Mouse (Mus musculus) hindbrain, embryonic 14.5 days (tissue): Measurements from ENCODE around the gene 2310050C09Rik. TPM values are rescaled to one million over a fixed set of nuclear protein-coding genes. Genes with fewer than 3 reads are reported as not detected.

ENCODE experiments used
- ATAC-seq: fragments of 200-750 bp; cut with Nextera tagmentation; 2 replicates; pipeline ENCODE4 v1.8.0; 2017; ENCODE audit warnings: moderate number of reproducible peaks, mild to moderate bottlenecking, moderate TSS enrichment, moderate library complexity; ENCODE audit not compliant: low FRiP score
- DNase-seq: peaks from one replicate; pipeline ENCODE4 v3.0.0-alpha.2; 2015; ENCODE audit warnings: low spot score
- H3K27ac ChIP-seq: fragments of 300-500 bp; sonication (generic); 2 replicates; pipeline ENCODE4 v1.5.1; 2014; ENCODE audit warnings: mild to moderate bottlenecking, moderate library complexity
- H3K27me3 ChIP-seq: fragments of 300-500 bp; sonication (generic); 2 replicates; pipeline ENCODE4 v1.6.1; 2014; ENCODE audit warnings: mild to moderate bottlenecking, low read length, mixed read lengths; ENCODE audit not compliant: control insufficient read depth, insufficient read depth
- H3K36me3 ChIP-seq: fragments of 300-500 bp; sonication (generic); replicated peaks from 2 replicates; pipeline ENCODE4 v1.6.1; 2014; ENCODE audit not compliant: control insufficient read depth, insufficient read depth
- H3K4me1 ChIP-seq: fragments of 300-500 bp; sonication (generic); replicated peaks from 2 replicates; pipeline ENCODE4 v1.6.1; 2014; ENCODE audit warnings: antibody characterized with exemption, low read length, mixed read lengths; ENCODE audit not compliant: control insufficient read depth, insufficient read depth
- H3K4me2 ChIP-seq: fragments of 300-500 bp; sonication (generic); replicated peaks from 2 replicates; pipeline ENCODE4 v1.6.1; 2014; ENCODE audit warnings: mild to moderate bottlenecking, moderate library complexity
- H3K4me3 ChIP-seq: fragments of 300-500 bp; sonication (generic); replicated peaks from 2 replicates; pipeline ENCODE4 v1.5.1; 2014; ENCODE audit warnings: mild to moderate bottlenecking, low read length
- H3K9ac ChIP-seq: fragments of 300-500 bp; sonication (generic); 2 replicates; pipeline ENCODE4 v1.6.1; 2014
- H3K9me3 ChIP-seq: fragments of 300-500 bp; sonication (generic); 2 replicates; pipeline ENCODE4 v1.6.1; 2016; ENCODE audit warnings: low read length; ENCODE audit not compliant: control insufficient read depth
- WGBS: fragments of 180-500 bp; shearing (Covaris S2); extraction: QIAGEN DNeasy Blood & Tissue Kit; methylation state at CpG from one replicate; pipeline ENCODE4 v1.1.7; 2014; 5-methylcytosine and 5-hydroxymethylcytosine counted together
- polyA plus RNA-seq: library from polyadenylated mRNA; unstranded; fragments of >200 nt; fragmentation: Nextera tagmentation; extraction: Ambion mirVana; gene quantifications from 2 replicates; pipeline ENCODE4 v1.2.1, GENCODE M21; 2014

2310050C09Rik gene
- polyA plus RNA-seq = not detected in 2 replicates

DNA sequence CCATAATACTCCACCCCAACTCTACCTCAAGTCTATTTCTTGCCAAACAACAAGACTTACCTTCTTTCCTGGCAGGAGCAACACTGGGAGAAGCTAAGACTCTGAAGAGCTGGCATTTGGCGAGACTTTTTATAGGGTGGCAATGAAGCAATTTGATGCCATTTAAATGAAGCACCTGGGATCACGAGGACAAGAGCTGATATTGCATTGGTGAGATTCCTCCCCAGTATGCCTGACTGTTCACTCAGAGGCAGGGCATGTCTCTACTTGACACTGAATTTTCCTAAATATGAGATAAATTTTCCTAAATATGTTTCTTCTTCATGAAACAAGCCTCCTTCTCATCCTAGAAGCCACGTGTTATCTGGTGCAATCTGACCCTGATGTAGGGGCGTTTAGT is at the start of gene 2310050C09Rik:
Gene 2310050C09Rik (minus strand): TSS at position 101 of the 400 bp plus-strand sequence.
- Histone ChIP-seq H3K4me2 (no peak within 1 kb of the TSS), H3K4me3 (no peak within 1 kb of the TSS), H3K27me3 (no peaks in the 10 kb centered on the region), H3K9ac (no peak within 1 kb of the TSS), H3K9me3 (no peaks in the 10 kb centered on the region), H3K27ac (no peak within 1 kb of the TSS), H3K4me1 (no peaks in the 10 kb centered on the region), H3K36me3 (no peaks in the 10 kb centered on the region)
- no peak for ATAC-seq
- no peak for DNase-seq
- WGBS = 86% methylated on average over 4 of the region's 4 CpGs

DNA sequence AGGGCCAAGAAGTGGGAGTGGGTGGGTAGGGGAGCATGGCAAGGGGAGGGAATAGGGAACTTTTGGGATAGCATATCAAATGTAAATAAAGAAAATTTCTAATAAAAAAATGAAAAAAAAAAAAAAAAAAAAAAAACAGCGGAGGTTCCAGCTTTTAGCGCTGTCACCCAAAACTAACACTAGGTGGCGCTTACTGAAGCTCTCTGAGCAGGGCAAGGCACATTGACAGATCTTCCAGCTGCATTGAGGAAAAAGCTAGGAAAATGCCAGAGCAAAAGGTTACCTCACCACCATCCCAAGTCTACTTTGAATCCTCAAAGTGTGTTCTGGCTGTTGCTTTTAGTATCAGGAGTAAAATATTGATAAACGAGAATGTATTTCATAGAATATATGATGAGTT is 37.6 kb upstream of the 2310050C09Rik start:
- Histone ChIP-seq H3K4me1 (no peaks in the 10 kb centered on the region), H3K4me3 (no peak overlapping the region), H3K9ac (no peak overlapping the region), H3K27me3 (no peaks in the 10 kb centered on the region), H3K4me2 (no peak overlapping the region), H3K27ac (no peak overlapping the region), H3K9me3 (no peaks in the 10 kb centered on the region), H3K36me3 (no peaks in the 10 kb centered on the region)
- peak; percentile 71 for ATAC-seq
- 20% methylated on average over 4 of the region's 4 CpGs for WGBS
- DNase-seq = peak; percentile 72

DNA sequence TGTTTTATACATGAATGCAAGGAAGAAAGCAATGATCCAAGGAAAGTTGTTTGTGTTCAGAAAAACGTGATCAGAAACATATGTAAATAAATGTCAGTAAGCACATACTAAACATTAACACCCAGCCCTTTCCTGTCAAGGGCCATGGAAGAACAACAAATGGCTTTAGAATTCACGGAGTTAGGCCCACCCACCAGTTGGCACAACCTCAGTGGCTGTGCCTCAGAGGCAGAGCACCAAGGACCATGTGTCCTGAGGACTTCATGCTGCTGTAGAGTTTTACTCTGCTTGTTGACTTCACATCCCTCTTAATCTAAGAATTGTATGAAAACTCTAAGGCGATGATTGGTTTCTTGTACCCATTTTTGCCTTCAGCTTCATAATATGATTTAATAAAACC is 35.2 kb upstream of the 2310050C09Rik start:
- no peaks in the 10 kb centered on the region for H3K27me3 ChIP-seq
- H3K4me3 ChIP-seq = no peak overlapping the region
- DNase-seq (no peak), ATAC-seq (no peak)
- no peak overlapping the region for H3K4me2 ChIP-seq
- H3K9ac ChIP-seq = no peak overlapping the region
- H3K9me3 ChIP-seq = no peaks in the 10 kb centered on the region
- WGBS = 52% methylated on average over 3 of the region's 3 CpGs
- H3K27ac ChIP-seq = no peak overlapping the region
- H3K36me3 ChIP-seq = no peaks in the 10 kb centered on the region
- H3K4me1 ChIP-seq = no peaks in the 10 kb centered on the region

DNA sequence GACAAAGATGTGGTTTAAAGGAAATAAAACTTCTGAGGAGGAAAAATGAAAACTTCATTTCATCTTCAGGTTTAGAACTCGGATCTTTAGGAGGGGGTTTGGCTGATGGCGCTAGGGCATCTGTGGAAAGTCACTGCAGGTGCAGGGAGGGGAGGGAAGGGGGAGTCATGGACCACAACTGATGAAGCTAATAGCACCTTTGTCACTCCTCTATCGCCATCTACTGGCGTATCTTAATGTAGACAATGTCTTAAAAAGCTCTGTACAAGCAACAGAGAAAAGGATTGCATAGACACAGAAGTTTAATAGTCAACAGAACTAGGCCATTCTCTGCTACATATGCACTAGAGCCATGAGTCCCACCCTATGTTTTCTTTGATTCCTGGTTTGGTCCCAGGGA is 33.6 kb upstream of the 2310050C09Rik start:
- Histone ChIP-seq H3K9ac (no peak overlapping the region), H3K9me3 (no peaks in the 10 kb centered on the region), H3K4me2 (no peak overlapping the region), H3K27me3 (no peaks in the 10 kb centered on the region), H3K36me3 (no peaks in the 10 kb centered on the region), H3K4me3 (no peak overlapping the region), H3K4me1 (no peaks in the 10 kb centered on the region), H3K27ac (no peak overlapping the region)
- DNase-seq (peak; percentile 71), ATAC-seq (peak; percentile 74; the same call in 1 of the 2 replicates)
- 35% methylated on average over 4 of the region's 4 CpGs for WGBS

DNA sequence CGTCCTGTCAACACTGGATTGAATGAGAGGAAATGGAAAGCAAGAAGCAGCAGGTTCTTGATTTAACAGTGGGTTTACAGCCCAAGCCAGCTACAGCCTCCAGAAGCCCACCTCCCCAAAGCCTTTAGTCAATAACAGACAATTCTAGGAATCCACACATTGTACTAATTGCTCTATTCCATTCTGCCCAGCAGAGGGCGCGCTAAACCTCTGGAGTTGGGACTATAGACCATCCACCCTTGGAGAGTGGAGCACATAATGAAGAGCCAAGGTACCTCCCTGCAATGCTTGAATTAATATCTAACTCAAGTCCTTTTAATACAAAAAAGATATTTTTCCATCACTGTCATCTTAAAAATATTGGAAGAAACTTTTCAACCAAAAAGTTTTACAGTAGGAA is 33.0 kb upstream of the 2310050C09Rik start:
- Histone ChIP-seq H3K27ac (no peak overlapping the region), H3K9me3 (no peaks in the 10 kb centered on the region), H3K36me3 (no peaks in the 10 kb centered on the region), H3K4me1 (no peaks in the 10 kb centered on the region), H3K4me2 (no peak overlapping the region), H3K27me3 (no peaks in the 10 kb centered on the region), H3K4me3 (no peak overlapping the region), H3K9ac (no peak overlapping the region)
- DNase-seq (peak; percentile 42), ATAC-seq (0 out of 2 replicates have a peak, but pooled peaks have one; percentile 29)
- WGBS = 30% methylated on average over 3 of the region's 3 CpGs

DNA sequence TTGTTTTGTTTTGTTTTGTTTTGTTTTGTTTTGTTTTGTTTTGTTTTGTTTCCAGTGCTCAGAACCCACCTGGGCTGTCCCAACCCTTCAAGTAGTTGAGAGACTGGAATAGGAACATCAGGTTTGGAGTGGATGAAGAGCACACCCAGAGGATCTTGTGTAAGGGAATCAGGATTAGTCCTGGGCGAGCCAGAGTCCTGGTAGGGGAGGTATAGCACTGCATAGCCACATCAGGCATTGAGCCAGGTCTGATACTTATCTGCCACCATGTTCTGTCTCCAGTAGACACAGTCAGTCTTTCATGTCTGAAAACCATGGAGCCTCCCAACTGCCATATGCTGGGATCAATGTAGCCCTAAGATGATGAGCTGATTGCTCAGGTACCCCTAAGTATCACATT is 24.5 kb upstream of the 2310050C09Rik start:
- Histone ChIP-seq H3K9me3 (no peaks in the 10 kb centered on the region), H3K36me3 (no peaks in the 10 kb centered on the region), H3K27ac (no peak overlapping the region), H3K4me1 (no peaks in the 10 kb centered on the region), H3K4me2 (no peak overlapping the region), H3K4me3 (no peak overlapping the region), H3K27me3 (no peaks in the 10 kb centered on the region), H3K9ac (no peak overlapping the region)
- WGBS = 79% methylated on average over 1 of the region's 1 CpGs
- DNase-seq (no peak), ATAC-seq (no peak)

DNA sequence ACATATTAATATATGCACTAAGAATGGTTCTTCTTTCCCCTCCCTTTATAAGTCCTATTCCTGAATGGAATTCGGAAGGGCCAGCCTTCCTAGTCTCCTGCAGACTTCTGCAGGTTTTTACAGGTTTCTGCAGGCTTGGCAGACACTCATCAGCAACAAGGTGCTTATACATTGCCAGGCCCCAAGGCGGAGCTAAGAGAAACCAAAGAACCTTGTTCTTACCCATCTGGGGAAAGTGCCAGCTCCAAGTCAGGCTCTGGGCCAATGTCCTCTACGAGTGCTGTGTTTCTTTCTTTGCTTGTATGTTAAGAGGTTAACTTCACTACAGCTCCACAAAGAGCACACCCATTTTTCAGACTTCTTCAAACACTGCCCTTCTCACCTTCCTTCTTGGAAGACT is 24.0 kb upstream of the 2310050C09Rik start:
- DNase-seq = no peak
- 70% methylated on average over 3 of the region's 3 CpGs for WGBS
- ATAC-seq = no peak

DNA sequence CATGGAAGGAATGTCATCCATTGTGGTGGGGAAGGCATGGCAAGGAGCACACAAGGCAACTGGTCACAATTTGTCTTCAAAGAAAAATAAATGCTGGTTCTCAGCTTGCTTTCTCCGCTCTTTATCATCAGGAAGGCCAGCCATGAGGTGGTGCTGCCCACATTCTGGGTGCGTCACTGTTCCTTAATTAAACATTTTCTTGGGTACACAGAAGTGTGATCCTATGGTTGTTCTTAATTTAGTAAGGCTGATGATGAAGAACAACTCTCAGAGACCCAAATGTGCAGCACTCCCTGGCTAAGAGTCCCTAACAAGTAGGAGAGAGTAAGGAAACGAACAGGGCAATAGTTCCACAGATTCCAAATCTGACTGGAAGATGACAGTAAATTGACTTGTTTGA is 4.2 kb upstream of the 2310050C09Rik start:
- H3K4me2 ChIP-seq = no peak overlapping the region
- no peaks in the 10 kb centered on the region for H3K9me3 ChIP-seq
- no peak overlapping the region for H3K27ac ChIP-seq
- WGBS = 90% methylated on average over 3 of the region's 3 CpGs
- H3K36me3 ChIP-seq = no peaks in the 10 kb centered on the region
- ATAC-seq (no peak), DNase-seq (no peak)
- H3K27me3 ChIP-seq = no peaks in the 10 kb centered on the region
- no peak overlapping the region for H3K9ac ChIP-seq
- no peaks in the 10 kb centered on the region for H3K4me1 ChIP-seq
- no peak overlapping the region for H3K4me3 ChIP-seq

More for the DNA sequence above, 24.0 kb upstream of the 2310050C09Rik start:
- Histone ChIP-seq H3K9me3 (no peaks in the 10 kb centered on the region), H3K36me3 (no peaks in the 10 kb centered on the region), H3K4me2 (no peak overlapping the region), H3K9ac (no peak overlapping the region), H3K27me3 (no peaks in the 10 kb centered on the region), H3K27ac (no peak overlapping the region), H3K4me3 (no peak overlapping the region), H3K4me1 (no peaks in the 10 kb centered on the region)

DNA sequence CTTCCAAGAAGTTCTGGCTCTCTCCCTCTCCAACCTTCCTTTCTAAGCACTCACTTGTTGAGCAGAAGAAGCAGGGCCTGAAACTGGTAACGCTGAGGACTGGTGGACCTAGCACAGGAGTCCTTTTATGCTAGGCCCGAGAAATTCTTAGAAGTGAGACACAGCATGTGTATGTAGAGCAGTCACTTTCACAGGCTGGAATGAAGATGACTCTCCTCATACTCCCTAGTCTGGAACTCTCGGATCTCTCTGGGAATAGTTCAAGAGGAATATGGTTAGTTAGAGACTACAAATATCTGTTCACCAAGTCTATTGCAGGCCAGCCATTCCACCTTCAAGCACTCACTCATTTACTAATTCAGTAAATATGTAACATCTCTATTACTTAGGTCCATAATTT is 18.8 kb downstream of the 2310050C09Rik start, which contains the start of gene Lce1l:
Gene Lce1l (minus strand): TSS at position 101 of the 400 bp plus-strand sequence.
- Histone ChIP-seq H3K4me3 (no peak within 1 kb of the TSS), H3K27me3 (no peaks in the 10 kb centered on the region), H3K9me3 (no peaks in the 10 kb centered on the region), H3K4me2 (no peak within 1 kb of the TSS), H3K4me1 (no peaks in the 10 kb centered on the region), H3K27ac (no peak within 1 kb of the TSS), H3K9ac (no peak within 1 kb of the TSS), H3K36me3 (no peaks in the 10 kb centered on the region)
- no peak for DNase-seq
- 90% methylated on average over 3 of the region's 3 CpGs for WGBS
- no peak for ATAC-seq

DNA sequence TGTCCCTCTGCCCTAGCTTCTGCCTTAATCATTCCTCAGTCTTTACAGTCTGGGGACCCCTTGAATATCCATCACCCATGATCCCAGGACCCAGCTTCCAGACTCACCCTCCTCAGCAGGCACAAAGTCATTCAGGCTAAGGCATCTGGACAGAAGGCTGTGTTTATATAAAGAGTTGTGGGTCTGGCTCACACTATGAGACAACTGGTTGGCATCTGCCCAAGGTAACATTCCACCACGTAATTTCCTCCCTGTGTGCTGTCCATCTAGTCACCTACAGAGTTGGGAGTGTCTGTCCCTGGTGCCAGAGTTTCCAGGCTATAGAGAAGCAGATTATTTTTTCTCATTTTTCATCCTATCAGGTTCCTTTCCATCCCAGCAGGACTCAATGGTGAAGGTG is 42.9 kb downstream of the 2310050C09Rik start, which contains the start of gene Kprp:
Gene Kprp (minus strand): TSS at position 140 of the 400 bp plus-strand sequence.
- no peak within 1 kb of the TSS for H3K4me2 ChIP-seq
- no peak for DNase-seq
- H3K36me3 ChIP-seq = no peaks in the 10 kb centered on the region
- H3K27ac ChIP-seq = no peak within 1 kb of the TSS
- H3K4me3 ChIP-seq = no peak within 1 kb of the TSS
- WGBS = 67% methylated on average over 1 of the region's 1 CpGs
- H3K4me1 ChIP-seq = no peaks in the 10 kb centered on the region
- no peaks in the 10 kb centered on the region for H3K27me3 ChIP-seq
- H3K9me3 ChIP-seq = no peaks in the 10 kb centered on the region
- no peak for ATAC-seq
- H3K9ac ChIP-seq = no peak within 1 kb of the TSS
